Mouse (Mus musculus): ENCODE data around the gene Fam174a. TPM values are rescaled to one million over a fixed set of nuclear protein-coding genes. Genes with fewer than 3 reads are reported as not detected.

The Fam174a gene
- total RNA-seq (2021): 10 to 100 TPM; 19.7 to 23.4 TPM
- long read RNA-seq, experiment 1, transcript Fam174a-201 (3 exons, 2,112 nt): major isoform, 83 of 83 reads
- long read RNA-seq, experiment 1, partial matches to known transcripts: 0 of 83 reads
- long read RNA-seq, experiment 1, other reads (novel, unspliced or antisense): 0 of 83 reads
- long read RNA-seq, experiment 2, transcript Fam174a-201 (3 exons, 2,112 nt): major isoform, 62 of 62 reads
- long read RNA-seq, experiment 2, partial matches to known transcripts: 0 of 62 reads
- long read RNA-seq, experiment 2, other reads (novel, unspliced or antisense): 0 of 62 reads

DNA sequence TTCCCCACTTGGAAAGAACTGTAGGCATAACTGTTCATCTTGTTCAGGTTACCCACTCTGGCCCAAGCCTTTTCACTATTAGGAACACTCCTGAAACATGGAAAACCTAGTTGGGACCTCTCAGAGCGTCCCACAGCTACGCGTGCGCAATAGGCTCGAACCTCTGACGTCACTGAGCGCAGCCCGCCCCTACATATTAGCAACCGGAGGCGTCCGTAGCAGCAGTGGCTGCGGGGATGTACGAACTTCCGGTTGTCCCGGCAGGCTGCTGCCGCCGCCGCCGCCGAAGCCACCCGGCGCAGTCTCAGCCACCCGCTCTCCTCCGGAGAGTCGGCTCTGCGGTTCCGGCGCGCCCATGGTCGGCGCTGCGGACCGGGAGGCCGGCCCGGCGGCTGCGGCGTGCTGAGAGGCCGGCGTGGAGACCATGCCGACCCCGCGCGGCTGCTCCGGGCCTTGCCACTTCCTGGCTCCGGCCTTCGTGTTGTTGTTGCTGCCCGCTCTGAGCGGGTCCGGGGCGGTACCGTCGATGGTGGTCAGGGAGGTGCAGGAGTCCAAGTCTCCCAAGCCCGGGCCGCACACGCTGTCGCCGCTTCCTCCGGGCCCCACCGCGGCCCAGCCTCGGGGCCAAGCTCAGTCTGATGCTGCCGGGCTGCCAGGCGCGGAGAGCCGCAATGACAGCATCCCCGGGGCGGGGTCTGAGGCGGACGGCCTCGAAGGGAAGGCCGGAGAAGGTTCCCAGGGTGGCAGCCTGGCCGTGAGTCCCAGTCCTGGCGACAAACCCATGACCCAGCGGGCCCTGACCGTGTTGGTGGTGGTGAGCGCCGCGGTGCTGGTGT lies at the start of gene Fam174a:
Gene Fam174a (plus strand): TSS at position 231 of the 836 bp plus-strand sequence.
- DNase-seq: peak; percentile 93 to 95
- intact Hi-C loops (cut with DNase I): loop anchor here (5.0 kb wide), 2 partner anchors 349 to 449 kb away; no protein-coding TSS in a partner anchor

DNA sequence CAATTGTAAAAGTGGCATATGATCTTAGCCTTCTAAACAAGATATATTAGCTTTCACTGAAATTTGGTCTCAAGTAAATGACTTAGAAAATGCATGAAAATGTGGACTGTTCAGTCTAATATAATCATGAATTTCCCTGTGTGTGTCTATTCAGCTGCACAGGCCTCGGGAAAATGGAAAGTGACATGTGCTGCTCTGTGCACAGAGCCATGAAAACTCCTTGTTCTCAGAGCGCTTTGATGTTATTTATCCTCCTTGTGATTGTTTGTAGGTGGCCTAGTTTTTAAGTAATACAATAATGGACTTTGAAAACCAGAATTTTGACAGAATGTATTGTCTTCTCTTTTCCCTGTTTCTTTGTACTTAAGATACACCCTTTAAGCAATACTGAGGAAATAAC lies 49.6 kb upstream of the Fam174a start:
- DNase-seq: no peak
- intact Hi-C loops (cut with DNase I): no loop called here

DNA sequence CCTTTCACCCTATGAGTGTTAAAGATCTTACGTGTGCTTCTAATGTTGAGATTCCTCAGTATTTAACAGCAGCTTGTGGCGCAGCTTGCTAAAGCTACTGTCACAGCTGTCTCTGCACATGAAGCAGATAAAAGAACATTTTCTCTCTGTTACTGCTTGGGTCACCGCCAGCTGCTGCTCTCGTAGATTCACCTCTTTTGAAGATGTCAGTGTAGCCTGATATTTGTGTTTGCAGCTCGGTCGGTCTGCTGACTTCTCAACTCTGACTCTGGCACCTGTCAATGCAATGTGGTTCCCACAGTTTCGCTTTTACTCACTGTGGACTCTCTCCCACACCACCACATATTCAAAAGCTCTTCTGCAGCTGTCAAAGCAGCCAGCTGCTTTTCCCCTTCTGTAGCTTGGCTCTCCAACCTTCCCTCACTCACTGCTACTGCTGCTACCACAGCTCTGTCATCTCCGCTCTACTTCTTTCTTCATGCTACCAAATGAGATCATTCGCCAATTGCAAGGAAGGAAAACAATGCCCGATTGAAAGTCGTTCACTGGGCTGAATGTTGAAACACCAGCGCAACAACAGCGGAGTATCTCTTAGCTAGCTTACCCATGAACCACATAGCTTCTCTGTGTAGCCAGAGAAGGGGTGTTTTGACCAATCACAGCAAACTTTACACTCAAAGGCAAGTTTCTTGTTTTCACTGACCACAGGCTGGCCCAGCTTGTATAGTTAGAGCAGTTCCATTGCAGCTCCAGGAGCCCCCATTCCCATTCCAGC lies 45.3 kb upstream of the Fam174a start:
- intact Hi-C loops (cut with DNase I): no loop called here
- DNase-seq: peak; percentile 2 to 15

GRCm38 (mm10) chr1:95273321-95273720 lies 40.1 kb upstream of the Fam174a start:
- DNase-seq: no peak
- intact Hi-C loops (cut with DNase I): no loop called here

GRCm38 (mm10) chr1:95308324-95308723 lies 5.1 kb upstream of the Fam174a start:
- no peak for DNase-seq
- intact Hi-C loops (cut with DNase I): no loop called here

- intact Hi-C loops (cut with DNase I): loop anchor here (5.0 kb wide), 2 partner anchors 348 to 448 kb away; no protein-coding TSS in a partner anchor
- DNase-seq: no peak
Observed at GRCm38 (mm10) chr1:95314229-95314555, 769 bp downstream of the Fam174a start.

DNA sequence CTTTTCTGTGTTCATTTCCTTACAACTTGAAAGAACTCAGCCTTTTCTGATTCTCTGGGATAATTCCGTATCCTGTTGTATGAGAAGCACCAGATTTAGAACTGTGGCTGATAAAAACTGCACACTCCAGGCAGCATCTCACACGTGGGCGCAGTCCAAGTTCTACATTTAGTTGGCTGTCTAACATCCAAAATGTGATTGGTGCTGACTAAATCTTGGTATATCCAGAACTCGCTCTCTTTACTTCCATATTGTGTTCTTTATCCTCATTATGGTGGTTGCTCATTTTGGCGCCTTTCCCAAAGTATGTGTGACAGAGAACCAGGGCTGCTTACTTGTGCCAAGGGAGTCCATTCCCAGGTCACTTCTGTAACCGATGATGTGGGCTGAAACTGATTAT lies 2.6 kb downstream of the Fam174a start:
- DNase-seq: peak in 1 of 2 experiments; percentile 5
- intact Hi-C loops (cut with DNase I): no loop called here

GRCm38 (mm10) chr1:95322219-95322618 lies 8.8 kb downstream of the Fam174a start:
- intact Hi-C loops (cut with DNase I): no loop called here

DNA sequence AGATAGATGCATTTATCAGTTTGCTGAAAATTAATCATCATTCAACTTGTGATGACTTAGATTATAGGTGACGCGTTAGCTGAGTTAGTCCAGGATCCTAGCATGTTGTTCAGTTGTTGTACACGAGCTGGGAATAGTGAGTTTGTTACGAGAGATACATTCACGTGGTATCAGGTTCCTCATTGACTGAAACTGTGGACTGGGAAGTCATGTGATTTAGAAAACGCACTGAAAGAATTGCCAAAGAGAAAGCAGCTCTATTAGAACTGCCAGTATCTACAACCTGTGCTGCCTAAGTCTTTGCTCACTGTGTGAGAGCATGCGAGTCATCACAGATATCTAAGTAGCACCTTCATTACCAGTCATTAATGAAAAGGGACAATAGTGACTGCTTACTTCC lies 9.6 kb downstream of the Fam174a start:
- intact Hi-C loops (cut with DNase I): no loop called here

More at GRCm38 (mm10) chr1:95322219-95322618, 8.8 kb downstream of the Fam174a start:
- no peak for DNase-seq

GRCm38 (mm10) chr1:95326856-95327255 lies 13.4 kb downstream of the Fam174a start:
- intact Hi-C loops (cut with DNase I): no loop called here

More for the DNA sequence above, 9.6 kb downstream of the Fam174a start:
- DNase-seq: no peak

GRCm38 (mm10) chr1:95339618-95340017 lies 26.2 kb downstream of the Fam174a start:
- no peak for DNase-seq
- intact Hi-C loops (cut with DNase I): no loop called here

More at GRCm38 (mm10) chr1:95326856-95327255, 13.4 kb downstream of the Fam174a start:
- DNase-seq: no peak

- DNase-seq: no peak
- intact Hi-C loops (cut with DNase I): no loop called here
Observed at GRCm38 (mm10) chr1:95342242-95342641, 28.8 kb downstream of the Fam174a start.

GRCm38 (mm10) chr1:95343585-95344485 lies 30.4 kb downstream of the Fam174a start:
- intact Hi-C loops (cut with DNase I): no loop called here
- no peak for DNase-seq

- DNase-seq: no peak
- intact Hi-C loops (cut with DNase I): no loop called here
Observed at GRCm38 (mm10) chr1:95354146-95354545, 40.7 kb downstream of the Fam174a start.

DNA sequence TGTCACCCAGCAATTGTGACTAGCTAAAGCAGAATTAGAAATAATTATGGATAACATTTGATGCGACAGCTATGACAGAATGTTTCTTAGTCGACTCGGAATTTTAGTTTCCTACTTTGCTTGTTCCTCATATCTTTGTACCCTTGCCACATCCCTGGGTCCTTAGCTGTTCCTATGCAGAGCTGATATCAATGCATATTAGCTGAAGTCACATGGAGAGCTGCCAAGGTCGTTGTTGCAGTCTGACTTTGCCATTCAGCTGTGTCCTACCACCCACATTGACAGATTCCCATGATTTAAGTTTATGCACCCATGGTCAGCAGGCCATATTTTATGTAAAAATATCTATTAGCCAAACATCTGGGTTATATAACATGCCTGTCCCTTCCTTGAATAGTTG lies 43.5 kb downstream of the Fam174a start:
- no peak for DNase-seq
- intact Hi-C loops (cut with DNase I): no loop called here

DNA sequence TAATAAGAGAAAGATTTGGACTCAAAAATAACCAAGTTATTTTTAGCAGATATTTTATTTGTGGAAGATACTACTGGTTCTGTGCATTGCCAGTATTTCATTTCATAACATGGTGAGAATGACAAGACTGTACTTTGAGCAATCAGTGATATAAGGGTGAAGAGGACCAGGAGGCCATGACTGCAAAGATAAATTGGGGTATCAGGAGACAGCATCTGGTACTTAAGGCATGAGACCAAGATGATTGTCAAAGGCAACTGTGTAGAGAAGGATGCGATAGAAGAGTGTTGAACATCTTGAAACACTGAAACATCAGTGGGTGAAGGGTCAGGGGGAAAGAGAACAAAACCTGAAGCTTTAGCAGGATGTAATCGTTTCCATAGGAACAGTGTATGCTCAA lies 50.3 kb downstream of the Fam174a start:
- intact Hi-C loops (cut with DNase I): no loop called here
- DNase-seq: no peak

DNA sequence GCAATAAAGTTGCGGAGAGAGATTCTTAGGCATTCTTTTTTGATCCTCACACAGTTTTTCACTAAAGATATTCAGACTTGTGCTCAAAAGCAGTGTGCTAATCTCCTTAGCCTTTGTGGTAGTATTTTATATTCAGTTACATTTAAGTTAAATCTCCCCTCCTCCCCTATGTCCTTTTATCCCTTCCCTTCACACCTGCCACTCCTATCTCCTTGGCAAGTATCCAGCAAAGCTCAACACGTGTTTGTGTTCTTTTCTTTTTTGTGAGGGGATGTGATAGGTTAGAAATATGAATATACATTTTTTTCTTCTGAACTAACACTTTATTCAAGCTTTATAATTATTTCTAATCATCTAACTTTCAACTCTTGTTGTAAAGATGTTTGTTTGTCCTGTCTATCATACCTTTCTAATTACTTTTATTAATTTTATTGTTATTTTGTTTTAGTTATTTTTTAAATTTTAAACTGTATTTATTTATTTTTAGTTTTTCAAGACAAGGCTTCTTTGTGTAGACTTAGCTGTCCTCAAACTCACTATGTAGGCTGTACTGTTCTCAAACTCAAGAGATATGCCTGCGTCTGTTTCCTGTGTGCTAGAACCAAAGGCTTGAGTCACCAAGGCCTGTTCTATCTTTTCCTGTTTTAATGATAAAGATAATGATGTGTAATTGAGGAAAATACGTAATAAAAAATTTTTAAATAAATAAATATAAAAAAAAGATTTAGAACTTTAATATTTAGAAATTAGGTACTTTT lies 53.4 kb downstream of the Fam174a start:
- no peak for DNase-seq
- intact Hi-C loops (cut with DNase I): no loop called here

GRCm38 (mm10) chr1:95367748-95368147 lies 54.3 kb downstream of the Fam174a start:
- no peak for DNase-seq
- intact Hi-C loops (cut with DNase I): no loop called here

GRCm38 (mm10) chr1:95375443-95375842 lies 62.0 kb downstream of the Fam174a start:
- no peak for DNase-seq
- intact Hi-C loops (cut with DNase I): no loop called here

Data from heart, postnatal 14 days (tissue).